Mouse (Mus musculus): ENCODE results near the gene Resp18.

The Resp18 gene

DNA sequence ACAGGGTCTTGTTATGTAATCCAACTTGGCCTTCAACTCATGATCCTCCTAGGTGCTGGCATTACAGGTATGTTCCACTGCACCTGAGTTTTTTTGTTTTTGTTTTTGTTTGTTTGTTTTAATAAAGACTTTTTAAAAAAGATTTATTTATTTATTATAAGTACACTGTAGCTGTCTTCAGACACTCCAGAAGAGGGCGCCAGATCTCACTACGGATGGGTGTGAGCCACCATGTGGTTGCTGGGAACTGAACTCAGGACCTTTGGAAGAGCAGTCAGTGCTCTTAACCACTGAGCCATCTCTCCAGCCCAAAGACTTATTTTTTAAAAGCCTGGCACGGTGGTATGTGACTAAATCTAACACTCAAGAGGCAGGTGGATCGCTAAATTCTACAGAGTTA, 45.7 kb downstream of the Resp18 start:
- peak; percentile 42 for DNase-seq

DNA sequence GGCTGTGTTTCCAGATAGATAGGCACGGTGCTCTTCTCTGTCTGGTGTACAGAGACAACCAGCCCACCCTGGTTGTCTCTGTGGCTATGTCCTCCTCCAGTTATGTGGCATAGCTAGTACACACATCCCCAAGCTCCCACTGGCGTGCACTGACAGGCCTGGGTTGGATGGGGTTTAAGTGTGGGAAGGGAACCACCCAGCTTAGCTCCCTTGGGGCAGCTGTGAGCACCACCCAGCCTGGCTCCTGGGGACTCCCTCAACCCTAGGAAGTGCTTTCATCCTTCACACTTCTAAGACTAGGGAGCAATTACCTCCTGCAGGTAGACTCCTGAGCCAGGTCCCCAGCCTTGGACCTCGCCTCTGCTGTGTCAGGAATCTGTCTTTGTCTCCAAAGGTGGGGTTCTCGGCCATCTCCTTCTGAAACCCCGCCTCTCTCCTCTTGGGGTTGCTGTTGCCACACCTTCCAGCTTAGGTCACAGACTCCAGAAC, 46.5 kb downstream of the Resp18 start, which contains the start of gene A630095N17Rik:
Gene A630095N17Rik (minus strand): TSS at position 439 of the 489 bp plus-strand sequence.
- DNase-seq: no peak

DNA sequence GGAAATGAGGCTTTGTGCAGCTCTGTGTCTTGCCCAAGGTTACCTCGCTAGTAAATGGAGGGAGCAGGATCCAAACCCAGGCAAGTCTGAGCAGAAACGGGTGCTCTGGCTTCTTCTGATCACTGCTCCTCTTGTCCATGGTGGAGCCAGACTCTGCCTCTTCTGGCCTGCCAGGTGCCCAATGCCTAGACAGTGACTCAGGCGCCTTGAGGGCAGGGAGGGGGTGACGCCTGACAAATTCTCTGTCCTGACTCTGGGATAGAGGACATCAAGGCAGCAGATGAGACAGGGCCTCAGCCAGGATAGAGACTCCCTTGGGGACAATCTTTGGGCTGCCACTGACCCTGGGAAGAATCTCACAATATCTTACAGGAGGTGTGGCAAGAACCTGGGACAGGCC, 47.0 kb downstream of the Resp18 start:
- DNase-seq: peak; percentile 35

DNA sequence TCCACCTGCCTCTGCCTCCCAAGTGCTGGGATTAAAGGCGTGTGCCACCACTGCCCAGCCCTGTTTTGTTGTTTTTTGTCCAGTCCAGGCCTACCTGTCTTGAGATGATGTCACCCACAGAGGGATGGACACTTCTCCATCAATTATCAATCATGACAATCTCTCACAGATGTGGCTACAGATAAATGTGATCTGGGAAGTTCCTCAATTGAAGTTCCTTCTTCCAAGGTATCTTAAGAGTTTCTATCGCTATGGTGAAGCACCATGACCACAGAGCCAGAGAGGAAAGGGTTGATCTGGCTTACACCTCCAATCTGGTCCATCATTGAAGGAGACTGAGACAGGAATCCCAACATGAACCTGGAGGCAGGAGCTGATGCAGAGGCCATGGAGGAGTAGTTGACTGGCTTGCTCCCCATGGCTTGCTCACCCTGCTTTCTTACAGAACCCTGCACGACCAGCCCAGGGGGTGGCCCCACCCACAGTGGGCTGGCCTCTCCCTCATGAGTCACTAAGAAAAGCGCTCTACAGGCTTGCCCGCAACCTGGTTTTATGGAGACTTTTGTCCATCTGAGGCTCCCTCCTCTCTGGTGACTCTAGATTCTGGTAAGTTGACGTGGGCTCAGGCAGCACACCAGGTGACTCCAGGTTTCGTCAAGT, 47.8 kb downstream of the Resp18 start:
- peak; percentile 70 for DNase-seq

DNA sequence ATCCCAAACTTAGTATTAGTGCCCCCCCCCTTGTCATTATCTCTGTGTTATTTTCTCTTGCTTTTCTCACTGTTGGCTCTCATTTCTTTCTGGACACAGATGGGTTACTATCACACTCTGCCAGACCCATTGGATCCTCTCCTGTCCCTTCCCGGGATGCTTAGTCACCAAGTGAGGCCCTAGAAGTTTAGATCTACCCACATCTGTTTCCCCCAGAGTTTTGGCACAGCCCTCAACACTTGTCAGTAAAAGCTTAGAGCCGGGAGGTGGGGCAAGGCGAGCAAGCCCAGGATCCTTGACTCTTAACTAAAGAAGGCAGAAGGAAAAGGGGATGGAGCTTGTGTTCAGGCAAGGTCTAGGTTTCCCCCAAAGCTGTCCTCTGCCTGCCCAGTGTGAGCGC, 49.1 kb downstream of the Resp18 start:
- DNase-seq: peak; percentile 71

DNA sequence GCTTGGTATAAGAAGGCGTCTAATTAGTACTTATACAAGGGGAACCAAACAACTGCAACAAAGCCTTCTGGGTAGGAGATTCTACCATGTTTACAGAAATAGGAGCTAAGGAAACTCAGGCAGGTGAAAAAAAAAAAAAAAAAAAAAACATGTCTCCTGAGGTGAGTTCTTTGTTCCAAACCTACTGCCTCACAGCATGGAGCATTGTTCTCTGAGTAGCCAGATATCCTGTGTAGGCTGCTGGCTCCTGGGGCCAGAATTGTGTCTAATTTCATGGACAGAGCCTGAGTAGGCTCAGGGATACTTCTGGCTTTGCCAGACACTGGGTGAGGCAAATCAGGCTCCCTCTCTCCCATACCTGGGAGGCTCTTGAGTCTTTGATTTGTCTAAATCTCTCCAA, 50.6 kb downstream of the Resp18 start:
- no peak for DNase-seq

DNA sequence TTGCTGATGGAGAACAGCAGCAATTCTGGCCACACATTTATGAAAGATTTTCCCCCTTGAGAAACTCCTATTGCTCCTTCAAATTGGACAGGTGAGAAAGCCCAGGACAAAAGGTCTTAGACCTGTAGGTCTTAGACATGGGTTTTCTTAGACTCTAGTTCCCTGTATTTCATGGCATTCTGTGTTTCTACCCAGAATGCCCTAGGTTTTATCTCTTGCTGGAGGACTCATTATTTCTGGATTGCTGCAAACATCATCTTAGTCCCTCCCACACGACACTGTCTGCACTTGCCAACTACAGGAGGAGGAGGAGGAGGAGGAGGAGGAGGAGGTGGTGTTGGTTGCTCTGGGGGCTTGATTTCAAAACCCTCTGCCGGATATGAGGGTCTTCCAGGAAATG, 52.1 kb downstream of the Resp18 start:
- no peak for DNase-seq

DNA sequence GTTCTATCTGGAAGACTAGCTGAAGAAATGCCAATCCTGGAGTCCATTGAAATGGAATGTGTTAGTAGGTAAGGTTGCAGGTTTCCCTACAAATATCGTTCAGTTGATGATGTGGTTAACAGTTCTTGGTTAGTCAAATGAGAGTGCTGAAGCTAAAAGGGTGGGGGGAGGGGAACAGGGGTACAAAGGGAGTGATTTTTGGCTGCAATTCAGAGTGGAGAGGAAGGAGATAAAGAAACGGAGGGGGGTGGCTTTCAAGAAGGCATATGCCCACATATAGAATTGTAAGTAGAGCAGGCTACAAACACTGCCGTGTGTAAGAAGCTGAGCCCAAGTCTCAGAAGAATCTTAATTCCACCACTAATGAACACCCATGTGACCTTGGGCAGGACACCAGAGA, 52.7 kb downstream of the Resp18 start:
- no peak for DNase-seq

DNA sequence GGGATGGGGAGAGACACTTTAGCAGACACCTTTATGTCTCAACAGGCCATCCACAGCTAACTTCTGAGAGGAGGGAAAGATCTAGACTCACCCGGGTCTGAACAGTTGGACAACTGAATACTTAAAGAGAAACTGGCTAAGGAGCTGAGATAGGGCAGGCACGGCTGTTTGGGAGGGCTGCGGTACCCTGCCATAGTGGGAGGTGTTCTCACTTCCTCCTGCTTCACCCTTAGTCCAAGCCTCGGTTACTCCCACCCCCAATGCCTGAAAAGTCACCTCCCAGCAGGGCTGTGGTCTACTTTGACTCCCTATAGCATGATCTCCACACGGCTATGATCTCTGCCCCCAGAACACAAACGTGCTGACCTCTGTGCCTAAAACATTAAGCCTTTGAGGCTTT, 54.7 kb downstream of the Resp18 start:
- no peak for DNase-seq

DNA sequence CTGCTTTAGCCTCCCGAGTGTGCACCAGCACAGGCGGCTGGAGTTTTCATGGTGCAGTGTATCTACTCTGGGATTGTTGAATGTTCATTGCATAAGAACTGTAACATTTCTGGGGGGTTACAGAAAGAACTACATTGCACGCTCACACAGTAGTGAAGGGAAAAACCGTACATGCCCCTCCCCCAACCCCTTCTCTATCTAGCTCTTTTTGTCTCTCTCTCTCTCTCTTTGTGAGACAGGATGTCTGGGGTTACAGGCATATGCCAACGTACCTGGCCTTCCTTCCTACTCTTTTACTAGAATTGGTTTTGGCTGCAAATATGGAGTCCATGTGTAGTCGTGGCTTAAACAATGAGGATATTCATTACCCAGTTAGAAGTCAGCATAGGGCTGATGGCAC, 55.3 kb downstream of the Resp18 start:
- no peak for DNase-seq
